In the genomic region with DNA sequence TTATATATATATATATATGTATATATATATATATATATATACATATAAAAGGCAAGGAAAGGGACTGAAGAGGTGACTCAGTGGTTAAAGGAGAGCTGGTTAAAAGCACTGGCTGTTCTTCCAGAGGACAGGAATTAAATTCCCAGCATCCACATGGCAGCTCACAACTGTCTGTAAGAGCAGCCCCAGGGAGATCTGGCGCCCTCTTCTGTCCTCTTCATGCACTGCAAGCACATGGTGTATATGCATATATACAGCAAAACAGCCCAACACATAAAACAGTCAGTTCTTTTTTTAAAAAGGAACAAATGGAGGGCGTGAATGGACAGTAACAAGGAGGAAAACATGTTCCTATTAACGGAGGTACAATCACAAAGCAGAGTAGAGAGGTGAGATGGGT, we compare ENCODE assay signal across 12 mouse cellular contexts.
DNase-seq lines count a peak whose midpoint lies in the region; TF ChIP-seq lines count a peak whose summit lies in the region.
"Had no signal": no experiment of that assay in that cellular context is flagged by ENCODE, and none has a peak within 500 bp of the region (broad histone marks: within the 10 kb centered on the region; RNA-seq: fewer than 3 reads in every experiment).

No protein-coding gene starts in this region.

- TF ChIP-seq POLR2A in cortical plate, adult 2 months (IDR thresholded peaks at IDR 0.05; ENCODE audit: extremely low read depth, insufficient read depth, low read length): no peak

- H3K27ac ChIP-seq in cortical plate, adult 2 months (ENCODE audit: insufficient read depth, low read length): no peak overlapping the region
- H3K27ac ChIP-seq: hindbrain, embryonic 15.5 days had no signal

- no peaks in the 10 kb centered on the region for H3K4me1 ChIP-seq in cortical plate, adult 2 months (ENCODE audit: control insufficient read depth, insufficient read depth, low read length)
- H3K4me1 ChIP-seq: hindbrain, embryonic 15.5 days had no signal

- H3K4me3 ChIP-seq in cortical plate, adult 2 months (ENCODE audit: insufficient read depth, low read length): no peak overlapping the region
- H3K4me3 ChIP-seq: hindbrain, embryonic 15.5 days had no signal

- TF ChIP-seq CTCF in cortical plate, adult 2 months (IDR thresholded peaks at IDR 0.05; ENCODE audit: extremely low read depth, insufficient read depth, low read length): 0 out of 2 replicates have a peak, but pooled peaks have one; percentile 12

- DNase-seq in left cerebral cortex, postnatal 14 days (ENCODE audit: low spot score in 2 of 2): peak; percentile 0 to 2
- no peak for DNase-seq in left cerebral cortex, adult 11 months (ENCODE audit: low spot score)
- peak; percentile 8 to 51 for DNase-seq in urinary bladder, postnatal 4 days (ENCODE audit: low spot score in 2 of 2)
- no peak for DNase-seq in urinary bladder, adult 18-20 months (ENCODE audit: low spot score in 2 of 2)
- no peak for DNase-seq in testis, postnatal 14 days (ENCODE audit: low spot score)
- no peak for DNase-seq in urinary bladder, postnatal 14 days (ENCODE audit: low spot score)
- DNase-seq: adrenal gland, adult 8-10 months; cerebellum, adult 11 months; embryo, embryonic 11 days; lung, postnatal 36 days had no signal

- intact Hi-C loops in left cerebral cortex, postnatal 14 days (cut with DNase I): no loop called here

Comparison
In these comparisons a context has a peak if more than half of its experiments do, and no peak if none do; other contexts are left out.
1. DNase-seq: peak in left cerebral cortex, postnatal 14 days (2 of 2) and urinary bladder, postnatal 4 days (2 of 2); none in left cerebral cortex, adult 11 months (single experiment), urinary bladder, adult 18-20 months (0 of 2), testis, postnatal 14 days (single experiment) and urinary bladder, postnatal 14 days (single experiment).